Mouse (Mus musculus) spleen, adult 12 weeks (tissue): ENCODE data around the gene Cxcr5.
A peak's percentile ranks its signal among the peaks of the same experiment; 100 is the strongest.

Experiments used
- DNase-seq: peaks from one replicate; pipeline ENCODE4 v3.0.0; 2022; ENCODE audit warnings: low spot score

Gene Cxcr5

DNA sequence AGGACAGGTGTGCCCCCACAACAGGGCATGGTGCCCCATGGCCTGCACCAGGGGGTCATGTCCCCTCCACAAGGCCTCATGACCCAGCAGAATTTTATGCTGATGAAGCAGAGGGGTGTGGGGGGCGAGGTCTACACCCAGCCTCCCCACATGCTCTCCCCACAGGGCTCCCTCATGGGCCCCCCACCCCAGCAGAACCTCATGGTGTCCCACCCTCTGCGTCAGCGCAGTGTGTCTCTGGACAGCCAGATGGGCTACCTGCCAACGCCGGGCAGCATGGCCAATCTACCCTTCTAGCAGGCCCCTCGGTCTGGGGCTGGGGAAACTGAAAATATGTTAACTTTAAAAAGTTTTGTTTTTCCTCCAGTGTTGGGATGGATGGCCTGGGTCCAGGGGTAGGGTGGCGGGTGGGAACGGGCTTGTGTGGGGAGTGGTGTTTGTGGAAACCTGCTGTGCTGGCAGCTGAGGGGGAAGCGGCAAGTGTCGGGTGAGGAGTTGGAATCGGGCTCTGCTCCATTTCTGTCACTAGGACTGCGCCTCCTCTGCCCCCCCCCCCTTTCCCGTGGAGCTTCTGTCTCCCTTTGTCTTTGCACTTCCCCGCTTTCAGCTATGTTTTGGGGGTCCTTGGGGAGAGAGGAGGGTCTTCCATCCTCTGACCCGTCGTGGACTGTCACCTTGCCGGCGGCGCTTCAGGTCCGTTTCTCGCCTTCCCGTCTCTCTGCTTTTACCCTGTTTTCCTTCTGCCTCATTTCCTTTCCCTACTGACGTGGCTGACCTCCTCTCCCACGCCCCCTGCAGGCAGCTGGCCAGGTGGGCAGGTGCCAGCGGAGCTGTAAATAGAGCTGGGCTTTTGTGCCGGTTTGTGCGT is 52.0 kb downstream of the Cxcr5 start:
- DNase-seq: peak; percentile 68

DNA sequence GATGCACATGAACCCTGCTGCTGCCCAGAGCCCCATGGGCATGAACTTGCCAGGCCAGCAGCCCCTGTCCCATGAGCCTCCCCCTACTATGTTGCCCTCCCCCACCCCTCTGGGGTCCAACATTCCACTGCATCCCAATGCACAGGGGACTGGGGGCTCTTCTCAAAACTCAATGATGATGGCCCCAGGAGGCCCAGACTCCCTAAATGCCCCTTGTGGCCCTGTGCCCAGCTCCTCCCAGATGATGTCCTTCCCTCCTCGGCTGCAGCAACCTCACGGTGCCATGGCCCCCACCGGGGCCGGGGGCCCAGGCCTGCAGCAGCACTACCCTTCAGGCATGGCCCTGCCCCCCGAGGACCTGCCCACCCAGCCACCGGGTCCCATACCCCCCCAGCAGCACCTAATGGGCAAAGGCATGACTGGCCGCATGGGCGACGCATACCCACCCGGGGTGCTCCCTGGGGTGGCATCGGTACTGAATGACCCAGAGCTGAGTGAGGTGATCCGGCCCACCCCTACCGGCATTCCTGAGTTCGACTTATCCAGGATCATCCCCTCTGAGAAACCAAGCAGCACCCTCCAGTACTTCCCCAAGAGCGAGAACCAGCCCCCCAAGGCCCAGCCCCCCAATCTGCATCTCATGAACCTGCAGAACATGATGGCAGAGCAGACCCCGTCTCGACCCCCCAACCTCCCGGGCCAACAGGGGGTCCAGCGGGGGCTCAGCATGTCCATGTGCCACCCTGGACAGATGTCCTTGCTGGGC is 52.8 kb downstream of the Cxcr5 start:
- DNase-seq: no peak

DNA sequence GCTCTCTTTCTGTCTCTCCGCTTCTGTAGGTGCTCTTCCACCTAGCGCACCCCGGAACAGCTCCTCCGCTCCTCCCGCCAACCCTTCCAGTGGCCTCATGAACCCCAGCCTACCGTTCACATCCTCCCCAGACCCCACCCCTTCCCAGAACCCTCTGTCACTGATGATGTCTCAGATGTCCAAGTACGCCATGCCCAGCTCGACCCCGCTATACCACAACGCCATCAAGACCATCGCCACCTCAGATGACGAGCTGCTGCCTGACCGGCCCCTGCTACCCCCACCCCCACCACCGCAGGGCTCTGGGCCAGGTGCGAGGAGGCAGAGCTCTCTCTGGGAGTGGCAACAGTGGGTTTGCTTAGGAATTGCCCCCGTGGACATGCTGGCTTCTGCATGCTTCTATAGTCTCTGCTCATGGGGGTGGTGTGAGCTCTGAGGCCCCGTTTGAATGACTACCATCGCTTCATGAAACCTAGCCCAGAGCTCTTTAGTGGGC is 53.5 kb downstream of the Cxcr5 start:
- DNase-seq: no peak

DNA sequence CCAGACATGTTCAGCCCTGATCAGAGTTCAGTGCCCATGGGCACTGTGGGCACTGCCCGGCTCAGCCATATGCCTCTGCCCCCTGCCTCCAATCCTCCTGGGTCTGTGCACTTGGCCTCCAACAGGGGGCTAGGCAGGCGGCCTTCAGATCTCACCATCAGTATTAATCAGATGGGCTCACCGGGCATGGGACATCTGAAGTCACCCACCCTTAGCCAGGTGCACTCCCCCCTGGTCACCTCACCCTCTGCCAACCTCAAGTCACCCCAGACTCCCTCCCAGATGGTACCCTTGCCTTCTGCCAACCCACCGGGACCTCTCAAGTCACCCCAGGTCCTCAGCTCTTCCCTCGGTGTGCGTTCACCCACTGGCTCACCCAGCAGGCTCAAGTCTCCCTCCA is 54.3 kb downstream of the Cxcr5 start:
- DNase-seq: no peak

DNA sequence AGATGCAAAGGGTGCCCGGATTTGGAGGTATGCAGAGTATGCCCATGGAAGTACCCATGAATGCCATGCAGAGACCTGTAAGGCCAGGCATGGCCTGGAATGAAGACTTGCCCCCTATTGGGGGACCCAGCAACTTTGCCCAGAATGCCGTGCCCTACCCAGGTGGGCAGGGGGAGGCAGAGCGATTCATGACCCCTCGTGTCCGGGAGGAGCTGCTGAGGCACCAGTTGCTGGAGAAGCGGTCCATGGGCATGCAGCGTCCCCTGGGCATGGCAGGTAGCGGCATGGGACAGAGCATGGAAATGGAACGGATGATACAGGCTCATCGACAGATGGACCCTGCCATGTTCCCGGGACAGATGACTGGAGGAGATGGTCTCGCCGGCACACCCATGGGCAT is 55.1 kb downstream of the Cxcr5 start:
- no peak for DNase-seq

DNA sequence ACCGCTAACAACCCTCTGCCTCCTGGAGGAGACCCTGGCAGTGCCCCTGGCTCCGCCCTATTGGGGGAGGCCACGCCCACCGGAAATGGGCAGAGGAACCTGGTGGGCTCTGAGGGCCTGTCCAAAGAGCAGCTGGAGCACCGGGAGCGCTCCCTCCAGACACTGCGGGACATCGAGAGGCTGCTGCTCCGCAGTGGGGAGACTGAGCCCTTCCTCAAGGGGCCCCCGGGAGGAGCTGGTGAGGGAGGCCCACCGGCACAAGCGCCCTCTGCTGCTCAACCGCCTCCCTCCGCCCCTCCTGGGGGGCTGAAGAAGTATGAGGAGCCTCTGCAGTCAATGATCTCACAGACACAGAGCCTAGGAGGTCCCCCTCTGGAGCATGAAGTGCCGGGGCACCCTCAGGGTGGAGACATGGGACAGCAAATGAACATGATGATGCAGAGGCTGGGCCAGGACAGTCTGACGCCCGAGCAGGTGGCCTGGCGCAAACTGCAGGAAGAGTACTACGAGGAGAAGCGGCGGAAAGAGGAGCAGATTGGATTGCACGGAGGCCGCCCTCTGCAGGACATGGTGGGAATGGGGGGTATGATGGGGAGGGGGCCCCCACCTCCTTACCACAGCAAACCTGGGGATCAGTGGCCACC is 55.7 kb downstream of the Cxcr5 start:
- no peak for DNase-seq

DNA sequence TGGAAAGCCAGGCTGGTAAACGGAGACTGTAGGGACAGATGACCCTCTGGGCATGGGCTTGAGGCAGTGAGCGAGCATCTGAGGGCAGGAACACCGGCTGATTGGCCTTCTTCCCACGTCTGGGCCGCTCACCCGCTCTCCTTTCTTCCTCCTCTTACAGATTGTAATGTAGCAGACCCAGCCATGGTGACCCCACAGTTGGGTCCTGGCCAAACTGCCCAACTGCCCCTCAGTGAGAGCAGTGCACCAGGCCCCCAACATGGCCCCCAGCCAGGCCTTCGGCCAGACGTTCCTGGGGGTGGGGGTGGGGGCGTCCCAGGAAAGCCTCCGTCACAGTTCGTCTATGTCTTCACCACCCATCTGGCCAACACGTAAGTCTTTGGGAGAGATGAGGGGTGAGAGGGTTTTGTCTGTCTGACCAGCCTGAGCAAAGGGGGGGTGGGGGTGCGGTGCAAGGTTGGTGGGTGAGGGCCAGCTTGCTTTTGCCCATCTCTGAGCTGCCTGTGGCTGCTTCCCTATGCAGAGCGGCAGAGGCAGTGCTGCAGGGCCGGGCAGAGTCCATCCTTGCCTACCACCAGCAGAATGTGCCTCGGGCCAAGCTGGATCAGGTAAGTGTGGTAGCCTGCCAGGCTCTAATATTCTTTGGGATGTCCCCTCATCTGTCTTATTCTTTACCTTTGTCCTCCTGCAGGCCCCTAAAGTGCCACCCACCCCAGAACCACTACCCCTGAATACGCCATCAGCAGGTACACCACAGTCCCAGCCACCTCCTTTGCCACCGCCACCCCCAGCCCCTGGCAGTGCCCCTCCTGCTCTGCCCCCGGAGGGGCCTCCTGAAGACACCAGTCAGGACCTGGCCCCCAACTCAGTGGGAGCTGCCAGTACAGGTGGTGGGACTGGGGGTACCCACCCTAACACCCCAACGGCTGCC is 56.5 kb downstream of the Cxcr5 start:
- DNase-seq: no peak

DNA sequence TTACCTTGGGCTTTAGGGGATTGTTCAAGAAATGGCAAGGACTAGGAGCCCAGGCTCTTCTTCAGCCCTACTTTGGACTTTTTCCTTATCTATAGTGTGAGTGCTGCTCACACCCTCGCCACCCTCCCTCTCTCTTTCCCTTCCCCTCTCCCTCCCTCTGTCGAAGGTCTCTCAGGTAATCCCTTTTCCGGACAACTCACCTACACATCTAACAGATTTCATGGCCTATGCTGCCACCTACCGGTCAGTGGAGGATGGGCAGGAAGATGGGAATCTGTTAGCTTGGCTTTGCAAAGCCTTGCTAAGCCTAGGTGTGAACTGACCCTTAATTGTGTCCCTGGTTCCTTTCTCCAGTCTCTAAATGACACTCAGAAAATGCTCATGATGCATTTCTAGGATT is 59.7 kb downstream of the Cxcr5 start:
- peak; percentile 69 for DNase-seq

DNA sequence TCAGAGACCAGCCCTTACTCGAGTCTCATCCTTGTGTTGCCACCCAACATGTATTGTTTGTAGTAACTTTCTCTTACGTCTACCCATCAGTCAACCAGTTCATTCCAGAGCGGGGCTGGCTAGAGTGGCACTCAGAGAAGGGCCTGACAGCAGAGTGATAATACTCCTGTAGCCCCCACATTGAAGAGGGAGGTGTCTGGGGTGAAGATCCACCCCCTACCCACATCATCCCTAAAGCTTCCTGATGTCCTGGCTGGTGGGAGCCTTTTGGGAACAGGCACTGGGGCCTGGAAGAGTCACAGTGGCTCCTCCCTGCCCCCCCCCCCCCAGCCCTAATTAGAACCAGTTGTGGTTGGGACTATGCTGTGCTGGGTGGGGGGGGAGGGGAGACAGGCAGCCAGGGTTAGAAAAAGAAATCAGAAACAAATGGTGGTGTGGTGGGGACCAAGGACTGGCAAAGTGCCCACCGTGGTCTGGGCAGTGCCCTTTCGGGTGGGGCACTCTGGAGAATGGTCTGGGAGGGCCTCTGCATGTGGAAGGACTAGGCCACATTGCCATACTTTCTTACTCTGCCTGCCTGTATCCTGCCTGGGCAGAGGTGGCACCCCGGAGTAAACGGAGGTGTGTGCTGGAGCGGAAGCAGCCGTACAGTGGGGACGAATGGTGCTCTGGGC is 60.3 kb downstream of the Cxcr5 start:
- DNase-seq: no peak

DNA sequence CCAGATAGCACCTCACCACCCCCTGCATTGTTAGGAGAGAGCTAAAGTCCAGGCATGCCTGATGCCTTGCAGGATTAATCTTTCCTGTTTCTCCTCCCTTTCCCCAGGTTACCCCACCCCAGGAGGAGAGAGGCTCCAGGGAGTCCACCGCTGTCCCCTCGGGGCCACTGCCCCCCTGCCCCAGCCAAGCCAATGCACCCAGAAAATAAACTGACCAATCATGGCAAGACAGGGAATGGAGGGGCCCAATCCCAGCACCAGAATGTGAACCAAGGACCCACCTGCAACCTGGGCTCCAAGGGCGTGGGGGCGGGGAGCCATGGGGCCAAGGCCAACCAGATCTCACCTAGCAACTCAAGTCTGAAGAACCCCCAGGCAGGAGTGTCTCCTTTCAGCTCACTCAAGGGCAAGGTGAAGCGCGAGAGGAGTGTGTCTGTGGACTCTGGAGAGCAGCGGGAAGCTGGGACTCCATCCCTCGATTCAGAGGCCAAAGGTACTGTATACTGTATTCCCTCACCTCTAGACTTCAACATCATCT is 61.0 kb downstream of the Cxcr5 start:
- no peak for DNase-seq

DNA sequence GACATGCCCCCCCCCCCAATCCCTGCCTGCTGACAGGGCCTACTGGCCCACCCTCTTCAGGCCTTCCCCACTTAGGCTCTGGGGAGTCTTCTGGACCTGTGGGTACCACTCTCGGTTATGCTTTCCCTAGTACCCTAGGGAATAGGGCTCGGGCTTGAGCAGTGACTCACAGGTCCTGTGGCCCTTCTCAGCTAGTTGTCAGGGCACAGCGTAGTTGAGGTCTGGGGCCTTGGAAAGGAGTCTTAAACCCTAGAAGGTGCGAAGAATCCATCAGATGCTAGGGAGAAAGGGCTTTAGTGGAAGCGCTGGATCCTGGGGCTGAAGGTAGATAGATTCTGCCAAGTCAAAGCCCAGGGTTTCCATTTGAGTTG is 61.5 kb downstream of the Cxcr5 start:
- DNase-seq: no peak

DNA sequence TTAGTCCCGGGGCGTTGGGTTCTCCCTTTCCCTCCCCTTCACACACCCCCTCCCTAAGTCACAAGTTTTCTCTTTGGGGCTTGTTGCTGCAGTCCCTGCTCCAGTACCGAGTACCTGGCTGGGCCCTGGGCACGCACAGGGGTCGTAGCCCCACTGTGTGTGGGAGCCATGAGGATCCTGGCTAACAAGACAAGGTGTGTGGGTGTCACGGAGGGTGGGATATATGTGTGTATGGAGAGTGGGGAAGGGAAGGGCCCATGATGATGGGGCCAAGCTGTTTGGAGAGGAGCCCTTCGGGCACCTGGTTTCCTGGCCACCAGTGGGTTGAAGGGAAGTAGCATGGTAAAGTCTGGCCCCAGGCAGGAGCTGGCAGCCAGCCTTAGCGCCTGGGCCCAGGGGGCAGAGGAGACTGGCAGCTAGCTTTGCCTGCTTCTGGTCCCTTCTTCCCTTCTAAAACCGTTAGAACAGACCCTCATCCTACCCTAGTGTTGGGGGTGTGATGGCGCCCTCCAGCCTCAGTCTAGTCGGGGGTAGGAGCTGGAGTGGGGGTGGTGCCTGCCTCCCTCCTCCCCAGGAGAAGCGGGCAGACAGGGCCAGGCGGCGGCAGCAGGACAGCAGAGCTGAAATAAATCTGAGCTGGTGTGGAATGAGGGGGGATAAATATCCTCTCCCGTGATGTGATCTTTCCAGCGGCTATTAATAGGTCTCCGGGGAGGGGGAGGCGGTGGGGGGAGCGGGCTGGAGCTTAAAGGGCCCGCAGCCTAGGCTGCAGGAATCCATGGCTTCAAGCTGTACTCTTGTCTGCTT is 62.1 kb downstream of the Cxcr5 start:
- DNase-seq: no peak

DNA sequence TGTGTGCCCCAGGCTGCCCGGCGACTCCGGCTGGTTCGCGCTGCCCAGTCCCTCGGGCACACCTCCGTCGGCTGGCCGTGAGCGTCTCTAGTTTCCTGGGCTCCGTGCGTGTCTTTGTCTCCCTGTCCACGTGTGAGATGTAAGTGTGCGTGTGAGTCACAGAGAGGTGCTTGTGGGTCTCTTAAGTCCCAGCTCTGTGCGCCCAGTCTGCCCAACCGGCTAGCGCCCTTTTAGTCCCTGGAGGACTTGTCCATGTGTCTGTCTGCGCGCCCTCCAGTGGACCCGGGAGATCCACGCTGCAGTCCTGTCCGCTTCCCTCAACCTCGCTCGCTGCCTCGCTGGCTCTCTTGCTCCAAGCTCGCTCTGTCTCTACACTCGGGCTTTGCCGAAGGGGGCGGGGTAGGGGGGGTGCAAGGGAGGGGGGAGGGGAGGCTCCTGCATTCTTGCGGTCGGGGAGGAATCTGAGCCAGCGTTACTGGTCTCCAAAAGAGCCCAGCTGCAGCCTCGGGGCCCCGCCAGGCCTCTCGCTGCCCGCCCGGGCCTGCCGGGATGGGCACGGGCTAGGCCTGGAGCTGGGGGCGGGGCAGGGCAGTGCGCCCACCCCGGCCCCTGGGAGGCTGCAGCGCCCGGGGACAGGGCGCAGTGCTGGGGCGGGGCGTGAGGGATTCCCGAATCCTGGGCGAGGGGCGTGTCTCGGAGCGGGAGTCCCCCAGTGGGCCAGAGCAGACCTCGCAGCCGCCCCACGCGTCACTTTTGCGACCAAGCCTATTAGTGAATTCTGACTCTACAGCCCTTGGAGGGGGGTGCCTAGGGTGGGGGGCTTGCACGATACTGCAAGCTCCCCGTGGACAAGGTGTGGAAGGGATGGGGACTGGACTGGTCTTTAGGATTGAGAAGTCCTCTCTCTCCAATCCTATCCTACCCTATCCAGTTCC is 63.0 kb downstream of the Cxcr5 start:
- DNase-seq: no peak

DNA sequence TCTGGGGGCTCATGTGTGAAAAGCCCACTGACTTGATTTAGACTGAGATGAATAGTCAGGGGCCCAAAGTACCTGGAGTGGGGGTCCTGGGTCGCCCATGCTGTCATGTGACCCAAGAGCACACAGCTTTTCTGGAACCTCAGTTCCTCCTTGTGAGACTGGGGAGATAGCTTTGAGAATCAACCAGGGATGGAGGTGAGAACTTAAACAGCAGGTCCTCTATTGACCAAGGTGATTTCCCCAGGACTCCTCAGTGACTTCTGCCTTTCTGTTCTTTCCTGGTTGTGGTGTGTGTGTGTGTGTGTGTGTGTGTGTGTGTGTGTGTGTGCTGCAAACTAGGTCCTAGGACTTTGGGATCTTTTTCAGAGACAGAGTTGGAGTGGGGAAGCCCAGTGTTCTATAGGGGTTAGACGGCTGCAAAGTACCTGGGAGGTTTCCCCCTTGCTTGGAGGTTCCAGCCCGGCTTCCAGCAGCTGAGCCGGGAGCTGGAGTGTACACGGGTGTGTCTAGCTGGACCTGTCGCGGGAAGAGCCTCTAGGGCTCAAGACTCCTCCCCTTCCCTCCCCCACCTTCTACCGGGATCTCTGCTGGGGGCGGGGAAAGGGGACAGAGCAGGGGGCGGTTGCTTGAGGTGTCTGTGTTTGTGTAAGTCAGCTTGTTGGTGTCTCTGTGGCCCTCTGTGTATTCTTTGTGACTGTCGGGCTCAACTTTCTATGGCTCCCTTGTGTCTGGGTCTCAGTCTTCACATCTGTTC is 63.9 kb downstream of the Cxcr5 start:
- DNase-seq: no peak

DNA sequence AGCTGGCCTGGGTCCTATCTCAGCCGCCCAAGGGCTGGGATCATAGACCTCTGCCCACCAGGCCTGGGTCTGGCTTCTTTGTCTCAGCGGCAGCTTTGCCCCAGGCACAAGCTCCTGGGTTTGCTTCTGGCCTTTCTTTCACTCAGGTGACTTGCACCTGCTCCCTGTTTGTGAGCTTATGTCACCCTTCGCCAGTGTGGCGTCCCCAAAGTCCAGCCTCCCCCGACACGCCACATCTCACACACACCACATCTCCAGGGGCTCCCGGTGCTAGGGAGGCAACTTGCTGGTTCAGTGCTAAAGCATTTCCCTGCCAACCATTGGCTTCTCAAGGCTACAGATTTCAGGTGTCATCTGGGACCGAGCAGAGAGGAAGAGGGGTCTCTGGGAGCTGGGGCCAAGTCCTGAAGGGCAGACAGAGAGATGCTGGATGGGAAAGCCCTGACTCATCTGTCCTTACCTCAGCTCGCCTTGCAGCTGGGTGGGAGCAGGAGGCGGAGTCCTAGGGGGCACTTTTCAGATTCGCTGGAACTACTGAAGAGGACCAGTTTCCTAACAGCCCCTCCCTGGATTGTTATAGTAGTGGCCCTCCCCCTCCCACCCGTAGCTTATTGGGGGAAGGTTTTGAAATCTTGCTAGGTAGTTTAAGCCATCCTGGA is 64.7 kb downstream of the Cxcr5 start:
- DNase-seq: no peak

DNA sequence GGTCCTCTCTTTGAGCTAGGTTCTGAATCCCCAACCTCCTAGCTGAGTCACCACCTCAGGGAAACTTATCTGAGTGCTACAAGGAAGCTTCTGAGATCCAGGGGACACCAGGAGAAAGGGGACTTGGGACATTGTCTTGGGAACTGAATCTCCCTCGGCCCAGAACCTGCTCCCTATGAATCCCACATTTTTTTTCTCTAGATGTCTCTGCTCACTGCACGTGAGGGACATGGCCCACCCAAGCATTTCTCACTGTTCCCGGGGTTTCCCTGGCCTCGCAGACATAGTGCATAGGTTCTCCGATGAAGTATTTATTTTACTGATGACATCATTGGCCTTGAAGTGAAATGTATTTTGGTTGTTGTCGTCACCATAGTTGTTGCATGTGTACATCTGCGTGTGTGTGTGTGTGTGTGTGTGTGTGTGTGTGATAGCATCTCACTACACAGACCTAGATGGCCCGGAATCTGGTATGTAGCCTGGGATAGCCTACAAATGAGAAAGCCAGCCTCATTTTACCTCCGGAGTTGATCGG is 65.8 kb downstream of the Cxcr5 start:
- no peak for DNase-seq
